Mouse (Mus musculus) MEL (cell line): ENCODE data around the gene Rest. TPM values are rescaled to one million over a fixed set of nuclear protein-coding genes. Genes with fewer than 3 reads are reported as not detected.

Source experiments
- DNase-seq: peaks from one replicate; pipeline ENCODE4 v3.0.0; 2011; ENCODE audit warnings: low read depth, low spot score
- H3K27ac ChIP-seq: 2 replicates; pipeline ENCODE4 v1.5.1; 2012; ENCODE audit warnings: low read depth, mild to moderate bottlenecking, control low read depth, low read length, moderate library complexity; ENCODE audit not compliant: control insufficient read depth
- H3K27me3 ChIP-seq, 2 experiments: fragments of 150-350 bp in 1 of 2; sonication (generic) in 1 of 2; 2 replicates each; pipeline ENCODE4 v1.6.1; 2012; ENCODE audit warnings: low read length in 2 of 2, mild to moderate bottlenecking in 2 of 2, improper control_type of control experiment in 1 of 2, moderate library complexity in 1 of 2; ENCODE audit not compliant: insufficient read depth in 2 of 2, control insufficient read depth in 1 of 2
- H3K36me3 ChIP-seq, 2 experiments: 2 replicates each; pipeline ENCODE4 v1.6.1; 2012 to 2014; ENCODE audit warnings: low read length in 2 of 2, improper control_type of control experiment in 1 of 2, inconsistent platforms in 1 of 2, mild to moderate bottlenecking in 1 of 2; ENCODE audit not compliant: insufficient read depth in 2 of 2, control insufficient read depth in 1 of 2
- H3K4me1 ChIP-seq, 2 experiments: fragments of 150-350 bp in 1 of 2; sonication (generic) in 1 of 2; 2 replicates each; pipeline ENCODE4 v1.6.1; 2012; ENCODE audit warnings: low read length in 2 of 2, improper control_type of control experiment in 1 of 2, mild to moderate bottlenecking in 1 of 2; ENCODE audit not compliant: insufficient read depth in 2 of 2, control insufficient read depth in 1 of 2
- H3K4me3 ChIP-seq, 2 experiments: fragments of 150-350 bp in 1 of 2; sonication (generic) in 1 of 2; 2 replicates each; pipeline ENCODE4 v1.5.1; 2012; ENCODE audit warnings: low read depth in 2 of 2, low read length in 2 of 2, mild to moderate bottlenecking in 2 of 2, moderate library complexity in 2 of 2, control low read depth in 1 of 2, improper control_type of control experiment in 1 of 2; ENCODE audit not compliant: control insufficient read depth in 1 of 2, insufficient read depth in 1 of 2
- H3K79me2 ChIP-seq: 2 replicates; pipeline ENCODE4 v1.6.1; 2012; ENCODE audit warnings: mild to moderate bottlenecking, low read length, moderate library complexity; ENCODE audit not compliant: control insufficient read depth, poor library complexity, insufficient read depth
- H3K9ac ChIP-seq: 2 replicates; pipeline ENCODE4 v1.6.1; 2012; ENCODE audit warnings: low read depth, mild to moderate bottlenecking, control low read depth, low read length, moderate library complexity; ENCODE audit not compliant: control insufficient read depth, poor library complexity, severe bottlenecking
- H3K9me3 ChIP-seq: fragments of 150-350 bp; sonication (generic); replicated peaks from 2 replicates; pipeline ENCODE4 v1.6.1; 2012; ENCODE audit warnings: mild to moderate bottlenecking, low read length, improper control_type of control experiment, moderate library complexity; ENCODE audit not compliant: insufficient read depth
- CHD2 ChIP-seq: IDR thresholded peaks from 2 replicates; pipeline ENCODE4 v1.6.1; 2011; ENCODE audit warnings: low read length, improper control_type of control experiment
- ELF1 ChIP-seq: IDR thresholded peaks from 2 replicates; pipeline ENCODE4 v1.6.1; 2014; ENCODE audit warnings: low read depth, mild to moderate bottlenecking, inconsistent platforms, low read length, improper control_type of control experiment, moderate library complexity
- ETS1 ChIP-seq: IDR thresholded peaks from 2 replicates; pipeline ENCODE4 v1.6.1; 2012; ENCODE audit warnings: low read depth, mild to moderate bottlenecking, inconsistent platforms, low read length, improper control_type of control experiment, moderate library complexity
- HCFC1 ChIP-seq: IDR thresholded peaks from 2 replicates; pipeline ENCODE4 v1.6.1; 2012; ENCODE audit warnings: low read depth, mild to moderate bottlenecking, inconsistent platforms, low read length, improper control_type of control experiment, moderate library complexity
- MAFK ChIP-seq: IDR thresholded peaks from 2 replicates; pipeline ENCODE4 v1.6.1; 2011; ENCODE audit warnings: low read depth, mild to moderate bottlenecking, low read length, improper control_type of control experiment, borderline replicate concordance
- MAZ ChIP-seq: IDR thresholded peaks from 2 replicates; pipeline ENCODE4 v1.6.1; 2012; ENCODE audit warnings: low read depth, mild to moderate bottlenecking, inconsistent platforms, low read length, improper control_type of control experiment
- MEF2A ChIP-seq: IDR thresholded peaks from 2 replicates; pipeline ENCODE4 v1.6.1; 2014; ENCODE audit warnings: low read depth, mild to moderate bottlenecking, inconsistent platforms, low read length, improper control_type of control experiment; ENCODE audit not compliant: poor library complexity, insufficient replicate concordance, severe bottlenecking; ENCODE audit errors: extremely low read depth
- MXI1 ChIP-seq: IDR thresholded peaks from 2 replicates; pipeline ENCODE4 v1.6.1; 2011; ENCODE audit warnings: mild to moderate bottlenecking, low read depth, low read length, improper control_type of control experiment
- MYB ChIP-seq: IDR thresholded peaks from 2 replicates; pipeline ENCODE4 v1.6.1; 2011; ENCODE audit warnings: mild to moderate bottlenecking, low read depth, low read length, improper control_type of control experiment
- MYC ChIP-seq: IDR thresholded peaks from 2 replicates; pipeline ENCODE4 v1.6.1; 2011; ENCODE audit warnings: low read depth, mild to moderate bottlenecking, low read length, improper control_type of control experiment, moderate library complexity
- NELFE ChIP-seq: IDR thresholded peaks from 2 replicates; pipeline ENCODE4 v1.6.1; 2011; ENCODE audit warnings: low read depth, low read length, improper control_type of control experiment
- NRF1 ChIP-seq: IDR thresholded peaks from 2 replicates; pipeline ENCODE4 v1.6.1; 2014; ENCODE audit warnings: low read depth, mild to moderate bottlenecking, inconsistent platforms, low read length, improper control_type of control experiment, moderate library complexity; ENCODE audit not compliant: poor library complexity, insufficient read depth, severe bottlenecking
- POLR2AphosphoS2 ChIP-seq: IDR thresholded peaks from 2 replicates; pipeline ENCODE4 v1.6.1; 2011; ENCODE audit warnings: low read length, improper control_type of control experiment
- POLR2AphosphoS5 ChIP-seq: IDR thresholded peaks from 2 replicates; pipeline ENCODE4 v1.6.1; 2012; ENCODE audit warnings: low read depth, borderline replicate concordance, mild to moderate bottlenecking, inconsistent platforms, low read length, moderate library complexity, mixed read lengths
- RAD21 ChIP-seq: IDR thresholded peaks from 2 replicates; pipeline ENCODE4 v1.6.1; 2011; ENCODE audit warnings: mild to moderate bottlenecking, low read depth, low read length, improper control_type of control experiment
- SIN3A ChIP-seq: IDR thresholded peaks from 2 replicates; pipeline ENCODE4 v1.6.1; 2012; ENCODE audit warnings: low read length, improper control_type of control experiment, inconsistent platforms
- TBP ChIP-seq: IDR thresholded peaks from 2 replicates; pipeline ENCODE4 v1.8.0; 2011; ENCODE audit warnings: low read depth, low read length, improper control_type of control experiment
- TCF12 ChIP-seq: IDR thresholded peaks from 2 replicates; pipeline ENCODE4 v1.6.1; 2014; ENCODE audit warnings: low read depth, mild to moderate bottlenecking, inconsistent platforms, low read length, improper control_type of control experiment, moderate library complexity
- UBTF ChIP-seq: IDR thresholded peaks from 2 replicates; pipeline ENCODE4 v1.6.1; 2012; ENCODE audit warnings: low read depth, mild to moderate bottlenecking, inconsistent platforms, low read length, improper control_type of control experiment, moderate library complexity, borderline replicate concordance; ENCODE audit not compliant: insufficient read depth
- ZC3H11A ChIP-seq: IDR thresholded peaks from 2 replicates; pipeline ENCODE4 v1.6.1; 2012; ENCODE audit warnings: low read depth, mild to moderate bottlenecking, inconsistent platforms, low read length, improper control_type of control experiment
- ZMIZ1 ChIP-seq: IDR thresholded peaks from 2 replicates; pipeline ENCODE4 v1.6.1; 2012; ENCODE audit warnings: low read depth, mild to moderate bottlenecking, inconsistent platforms, low read length, improper control_type of control experiment, moderate library complexity
- ZNF384 ChIP-seq: IDR thresholded peaks from 2 replicates; pipeline ENCODE4 v1.6.1; 2012; ENCODE audit warnings: low read depth, mild to moderate bottlenecking, inconsistent platforms, low read length, improper control_type of control experiment
- polyA plus RNA-seq, 2 experiments: library from polyadenylated mRNA; stranded (reverse) in 1 of 2; unstranded in 1 of 2; fragments of >175 nt in 1 of 2; fragments of >200 nt in 1 of 2; gene quantifications; 2 replicates each; pipeline versions ENCODE4 v1.2.1 to v1.2.4; 2012; ENCODE audit warnings: low replicate concordance in 2 of 2, low read depth in 1 of 2; ENCODE audit not compliant: insufficient read length in 2 of 2, insufficient read depth in 1 of 2, missing spikeins in 1 of 2
- total RNA-seq: library from RNA; depleted of rRNA; stranded (reverse); fragments of 300-350 nt; gene quantifications from 2 replicates; pipeline ENCODE4 v1.2.3, GENCODE M21; 2012

Gene Rest
- total and polyA plus RNA-seq, 3 experiments = 7.4 to 20.6 (median 19.3) TPM

GRCm38 (mm10) chr5:77282242-77282641 is 17.0 kb downstream of the Rest start:
- H3K4me1 ChIP-seq = no peaks in the 10 kb centered on the region
- no peaks in the 10 kb centered on the region for H3K9me3 ChIP-seq
- TF ChIP-seq ZC3H11A (no peak), POLR2AphosphoS2 (no peak), HCFC1 (no peak), MYC (no peak), ELF1 (no peak), NRF1 (no peak), MAZ (no peak)
- peaks cover 8% of the 10 kb centered on the region for H3K79me2 ChIP-seq
- no peak overlapping the region for H3K9ac ChIP-seq
- H3K27ac ChIP-seq = no peak overlapping the region
- no peak for DNase-seq
- H3K4me3 ChIP-seq = no peak overlapping the region
- H3K36me3 ChIP-seq = peaks cover 0 to 59% of the 10 kb centered on the region in 2 experiments; a peak in 2 of 4 replicates
- no peaks in the 10 kb centered on the region for H3K27me3 ChIP-seq

GRCm38 (mm10) chr5:77285685-77286084 is 20.4 kb downstream of the Rest start:
- H3K4me1 ChIP-seq = no peaks in the 10 kb centered on the region
- no peak overlapping the region for H3K9ac ChIP-seq
- H3K9me3 ChIP-seq = no peaks in the 10 kb centered on the region
- no peak overlapping the region for H3K4me3 ChIP-seq
- no peak for DNase-seq
- TF ChIP-seq TCF12 = no peak
- no peak for TF ChIP-seq MAFK
- TF ChIP-seq POLR2AphosphoS5 = no peak
- no peak for TF ChIP-seq HCFC1
- no peak for TF ChIP-seq ZMIZ1
- no peak for TF ChIP-seq NELFE
- no peak for TF ChIP-seq ZNF384
- no peak for TF ChIP-seq ETS1
- no peak for TF ChIP-seq CHD2
- TF ChIP-seq ZC3H11A = no peak
- TF ChIP-seq MXI1 = no peak
- no peak for TF ChIP-seq SIN3A
- TF ChIP-seq MEF2A = no peak
- no peak for TF ChIP-seq RAD21
- no peak for TF ChIP-seq UBTF
- no peak for TF ChIP-seq MYB
- TF ChIP-seq MAZ = no peak
- no peak for TF ChIP-seq TBP
- TF ChIP-seq POLR2AphosphoS2 = no peak
- no peaks in the 10 kb centered on the region for H3K27me3 ChIP-seq
- peaks cover 0 to 36% of the 10 kb centered on the region in 2 experiments; a peak in 2 of 4 replicates for H3K36me3 ChIP-seq
- H3K27ac ChIP-seq = no peak overlapping the region
- H3K79me2 ChIP-seq = peaks cover 3% of the 10 kb centered on the region
